Mouse (Mus musculus) thymus, adult 2 months (tissue): ENCODE measurements around the gene Pde4a. TPM values are rescaled to one million over a fixed set of nuclear protein-coding genes. Genes with fewer than 3 reads are reported as not detected.
A peak's percentile ranks its signal among the peaks of the same experiment; 100 is the strongest.

Experiments
- DNase-seq: peaks from one replicate; pipeline ENCODE4 v3.0.0; 2021
- H3K27ac ChIP-seq: fragments of 200-500 bp; 2 replicates; pipeline ENCODE4 v1.5.1; 2012; ENCODE audit warnings: low read length, control low read depth; ENCODE audit not compliant: control insufficient read depth, insufficient read depth
- H3K27me3 ChIP-seq: fragments of 200-500 bp; 2 replicates; pipeline ENCODE4 v1.6.1; 2012; ENCODE audit warnings: mild to moderate bottlenecking, low read length, moderate library complexity, mixed read lengths; ENCODE audit not compliant: control insufficient read depth, insufficient read depth
- H3K36me3 ChIP-seq: fragments of 200-500 bp; 2 replicates; pipeline ENCODE4 v1.6.1; 2012; ENCODE audit warnings: mild to moderate bottlenecking, low read length, moderate library complexity; ENCODE audit not compliant: control insufficient read depth, insufficient read depth
- H3K4me1 ChIP-seq: fragments of 200-500 bp; replicated peaks from 2 replicates; pipeline ENCODE4 v1.6.1; 2012; ENCODE audit warnings: low read length; ENCODE audit not compliant: control insufficient read depth, insufficient read depth
- H3K4me3 ChIP-seq: fragments of 200-500 bp; 2 replicates; pipeline ENCODE4 v1.5.1; 2012; ENCODE audit warnings: mild to moderate bottlenecking, low read length, control low read depth, moderate library complexity; ENCODE audit not compliant: control insufficient read depth, insufficient read depth
- CTCF ChIP-seq: fragments of 200-500 bp; IDR thresholded peaks from 2 replicates; pipeline ENCODE4 v1.5.1; 2012; ENCODE audit warnings: mild to moderate bottlenecking, control low read depth, low read length, moderate library complexity, borderline replicate concordance; ENCODE audit not compliant: control insufficient read depth, poor library complexity, insufficient read depth; ENCODE audit errors: extremely low read depth
- POLR2A ChIP-seq: fragments of 200-500 bp; IDR thresholded peaks from 2 replicates; pipeline ENCODE4 v1.6.1; 2012; ENCODE audit warnings: mild to moderate bottlenecking, low read length, control low read depth, moderate library complexity; ENCODE audit not compliant: control insufficient read depth, poor library complexity, insufficient read depth; ENCODE audit errors: extremely low read depth
- WGBS: fragments of 180-500 bp; shearing (Covaris S2); methylation state at CpG from one replicate; pipeline ENCODE4 v1.1.7; 2018; 5-methylcytosine and 5-hydroxymethylcytosine counted together
- polyA plus RNA-seq: library from polyadenylated mRNA; depleted of rRNA; stranded (reverse); fragments of >200 nt; gene quantifications from 2 replicates; pipeline ENCODE4 v1.2.3, GENCODE M21; 2012

Gene Pde4a
- polyA plus RNA-seq, 1 experiment, result 6.8 TPM

DNA sequence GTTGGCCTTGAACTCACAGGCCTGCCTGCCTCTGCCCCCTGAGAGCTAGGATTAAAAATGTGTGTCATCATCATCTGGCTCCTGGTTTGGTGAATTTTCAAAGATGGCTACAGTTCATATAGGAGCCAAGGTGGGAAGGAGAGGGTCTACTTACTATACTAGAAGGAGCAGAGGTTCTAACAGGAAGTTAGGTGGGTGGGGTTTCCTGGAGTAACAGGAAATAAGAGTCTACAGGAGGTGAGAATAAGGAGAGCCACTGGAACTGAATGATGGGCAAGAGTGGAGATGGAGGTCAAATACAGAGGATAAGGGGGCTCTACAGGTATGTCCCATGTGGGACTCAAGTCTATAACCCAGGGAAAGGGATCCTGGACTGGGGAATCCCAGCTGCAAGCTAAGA is 17.1 kb upstream of the Pde4a start:
- TF ChIP-seq CTCF (no peak), POLR2A (no peak)

DNA sequence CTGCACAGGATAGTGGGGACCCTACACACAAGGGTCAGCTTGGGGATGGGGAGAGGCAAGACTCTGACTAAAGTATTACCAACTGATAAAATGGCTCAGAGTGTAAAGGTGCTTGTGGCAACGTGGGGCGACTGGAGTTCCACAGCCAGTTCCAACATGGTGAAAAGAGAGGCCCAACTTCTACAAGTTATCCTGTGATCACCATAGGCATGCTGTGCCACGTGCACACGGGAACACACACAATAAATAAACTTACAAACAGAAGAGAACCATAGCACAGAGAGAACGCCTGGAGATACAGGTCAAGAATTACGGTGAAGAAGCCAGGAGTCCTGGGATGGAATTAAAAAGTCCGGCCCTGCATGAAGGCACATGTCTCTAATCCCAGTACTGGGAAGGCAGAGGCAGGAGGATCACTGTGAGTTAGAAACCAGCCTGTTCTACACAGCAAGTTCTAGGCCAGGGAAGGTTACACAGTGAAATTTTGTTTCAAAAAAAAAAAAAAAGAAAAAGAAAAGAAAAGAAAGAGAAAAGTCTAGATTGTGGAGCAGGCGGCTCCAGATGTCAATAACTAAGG is 16.3 kb upstream of the Pde4a start:
- Histone ChIP-seq H3K27me3 (no peaks in the 10 kb centered on the region; the same call in 1 of the 2 replicates), H3K4me3 (peak overlapping the region; percentile 67), H3K27ac (0 out of 2 replicates have a peak overlapping the region, but pooled peaks have one; percentile 22), H3K4me1 (peaks cover 42% of the 10 kb centered on the region), H3K36me3 (peaks cover 10% of the 10 kb centered on the region; the same call in 1 of the 2 replicates)
- no peak for DNase-seq
- WGBS, result 2% methylated on average over 8 of the region's 8 CpGs
- TF ChIP-seq POLR2A, result no peak
- no peak for TF ChIP-seq CTCF

More for the DNA sequence above, 17.1 kb upstream of the Pde4a start:
- H3K4me1 ChIP-seq, result peaks cover 41% of the 10 kb centered on the region
- no peak overlapping the region for H3K4me3 ChIP-seq
- DNase-seq, result no peak
- H3K27me3 ChIP-seq, result no peaks in the 10 kb centered on the region; the same call in 1 of the 2 replicates
- H3K27ac ChIP-seq, result no peak overlapping the region
- H3K36me3 ChIP-seq, result peaks cover 13% of the 10 kb centered on the region; the same call in 1 of the 2 replicates

DNA sequence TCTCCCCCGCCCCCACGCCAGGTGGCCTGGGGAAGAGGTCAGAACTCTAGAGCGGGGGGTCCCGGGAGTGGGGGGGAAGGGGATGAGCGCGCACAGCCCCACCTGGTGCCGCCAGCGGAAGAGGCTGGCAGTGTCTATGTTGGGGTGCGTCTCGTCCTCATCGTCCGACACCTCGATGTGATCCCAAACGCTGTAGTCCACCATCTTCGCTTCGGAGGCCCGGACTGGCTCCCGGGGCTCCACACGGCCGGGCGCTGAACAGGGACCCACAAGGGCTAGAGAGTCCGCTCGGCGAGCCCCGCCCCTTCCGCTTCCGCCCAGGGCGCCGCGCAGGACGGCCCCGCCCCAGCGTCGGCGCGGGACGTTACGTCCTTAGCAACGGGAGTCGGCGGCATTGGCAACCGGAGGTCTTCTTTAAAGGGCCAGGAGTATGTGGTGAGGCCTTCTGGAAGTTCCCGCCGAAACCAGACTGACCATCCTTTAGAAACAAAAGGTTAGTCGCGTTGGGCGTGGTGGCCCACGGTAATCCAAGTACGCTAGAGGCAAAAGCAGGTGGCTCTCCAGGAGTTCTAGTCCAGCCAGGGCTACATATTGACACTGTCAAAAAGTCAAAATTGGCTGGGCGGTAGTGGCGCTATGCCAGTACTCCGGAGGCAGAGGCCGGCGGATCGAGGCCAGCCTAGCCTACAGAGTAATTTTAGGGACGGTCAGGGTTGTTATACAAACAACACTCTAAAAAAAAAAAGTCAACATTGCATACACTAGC is 15.7 kb upstream of the Pde4a start, which contains the start of gene Cdc37:
Gene Cdc37, minus strand, starts transcription at position 329 of the 766 bp plus-strand sequence.
- peak within 1 kb of the TSS; percentile 22; the same call in 1 of the 2 replicates for H3K27ac ChIP-seq
- 5% methylated on average over 56 of the region's 56 CpGs for WGBS
- TF ChIP-seq CTCF (0 out of 2 replicates have a peak, but pooled peaks have one; percentile 34), POLR2A (peak; percentile 50; the same call in 1 of the 2 replicates)

DNA sequence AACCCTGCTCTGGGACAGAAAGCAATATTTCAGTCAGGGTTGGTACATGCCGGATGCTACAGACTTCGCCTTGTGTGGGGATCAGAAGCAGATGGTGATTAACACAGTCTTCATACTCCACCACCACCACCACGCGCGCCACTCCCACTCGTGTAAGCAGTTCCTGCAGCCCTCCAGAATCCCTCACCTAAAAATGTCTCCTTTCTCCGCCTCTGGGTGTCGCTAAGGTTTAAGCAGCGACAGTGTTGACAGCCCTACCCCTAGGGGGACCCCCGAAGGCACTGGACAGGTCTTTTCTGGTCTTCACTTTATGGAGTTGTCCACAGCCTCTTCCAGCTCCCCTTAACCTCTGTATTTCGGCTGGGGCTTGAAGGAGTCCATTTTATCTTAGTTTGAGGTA is 12.8 kb upstream of the Pde4a start:
- no peak overlapping the region for H3K27ac ChIP-seq
- peaks cover 27% of the 10 kb centered on the region for H3K4me1 ChIP-seq
- DNase-seq, result peak; percentile 63
- no peak overlapping the region for H3K4me3 ChIP-seq
- 2% methylated on average over 11 of the region's 11 CpGs for WGBS
- TF ChIP-seq CTCF (peak; percentile 55; the same call in 1 of the 2 replicates), POLR2A (no peak)
- no peaks in the 10 kb centered on the region; the same call in 1 of the 2 replicates for H3K27me3 ChIP-seq
- no peaks in the 10 kb centered on the region for H3K36me3 ChIP-seq

More for the DNA sequence above, 15.7 kb upstream of the Pde4a start, which contains the start of gene Cdc37:
- peak; percentile 91 for DNase-seq
- H3K4me1 ChIP-seq, result peaks cover 42% of the 10 kb centered on the region
- peaks cover 4% of the 10 kb centered on the region; the same call in 1 of the 2 replicates for H3K36me3 ChIP-seq
- H3K27me3 ChIP-seq, result no peaks in the 10 kb centered on the region; the same call in 1 of the 2 replicates
- peak within 1 kb of the TSS; percentile 67 for H3K4me3 ChIP-seq

DNA sequence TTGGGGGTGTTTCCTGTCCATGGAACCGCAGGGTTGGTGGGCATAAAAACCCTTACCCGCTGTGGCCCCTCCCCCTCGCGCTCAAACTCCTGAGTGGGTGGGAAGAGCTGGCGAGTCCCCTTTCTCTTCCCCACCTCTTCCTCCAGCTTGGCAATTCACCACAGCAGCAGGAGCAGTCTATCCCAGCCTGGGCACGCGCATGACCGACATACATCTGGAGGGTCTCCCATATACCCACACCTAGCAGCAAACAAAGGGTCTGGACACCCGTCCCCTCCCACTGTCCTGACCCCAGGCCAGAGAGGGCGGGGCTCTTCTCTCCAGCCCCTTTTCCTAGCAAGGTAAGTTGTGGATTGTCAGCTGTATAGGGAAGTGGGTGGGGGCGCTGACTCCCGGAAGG is 12.2 kb upstream of the Pde4a start:
- TF ChIP-seq POLR2A (no peak), CTCF (no peak)
- H3K4me3 ChIP-seq, result no peak overlapping the region
- WGBS, result 21% methylated on average over 12 of the region's 12 CpGs

DNA sequence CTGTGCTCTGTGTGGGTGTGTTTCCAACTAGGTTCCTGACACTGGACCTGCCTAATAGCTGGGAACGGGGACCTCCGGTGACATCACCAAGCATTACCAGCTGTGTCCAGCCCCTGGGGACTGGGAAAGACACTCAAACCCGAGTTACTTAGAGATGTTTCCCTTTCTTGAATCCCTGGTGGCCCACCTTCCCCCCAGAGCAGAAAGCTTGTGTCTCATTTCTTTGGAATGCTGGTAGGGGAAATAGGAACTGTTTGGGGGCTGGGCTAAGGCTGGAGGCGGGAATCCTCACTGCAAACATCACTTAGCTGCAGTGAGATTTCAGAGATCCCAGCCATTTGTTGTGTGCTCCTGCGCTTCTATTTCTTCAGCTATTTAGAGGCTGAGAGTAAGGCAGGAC is 11.7 kb upstream of the Pde4a start:
- H3K4me3 ChIP-seq, result no peak overlapping the region
- DNase-seq, result no peak

More for the DNA sequence above, 12.2 kb upstream of the Pde4a start:
- Histone ChIP-seq H3K36me3 (no peaks in the 10 kb centered on the region), H3K4me1 (peaks cover 21% of the 10 kb centered on the region), H3K27me3 (no peaks in the 10 kb centered on the region; the same call in 1 of the 2 replicates), H3K27ac (no peak overlapping the region)
- no peak for DNase-seq

More for the DNA sequence above, 11.7 kb upstream of the Pde4a start:
- H3K36me3 ChIP-seq, result no peaks in the 10 kb centered on the region
- TF ChIP-seq POLR2A, result no peak
- no peak for TF ChIP-seq CTCF
- H3K27ac ChIP-seq, result no peak overlapping the region
- WGBS, result 67% methylated on average over 5 of the region's 5 CpGs
- peaks cover 18% of the 10 kb centered on the region for H3K4me1 ChIP-seq
- no peaks in the 10 kb centered on the region; the same call in 1 of the 2 replicates for H3K27me3 ChIP-seq
